Mouse (Mus musculus): ENCODE measurements around the gene Gm45062. TPM values are rescaled to one million over a fixed set of nuclear protein-coding genes. Genes with fewer than 3 reads are reported as not detected.

The Gm45062 gene
- polyA plus RNA-seq, 3 experiments from 2014 or later: 42.7 to 55.6 (median 46.5) TPM

DNA sequence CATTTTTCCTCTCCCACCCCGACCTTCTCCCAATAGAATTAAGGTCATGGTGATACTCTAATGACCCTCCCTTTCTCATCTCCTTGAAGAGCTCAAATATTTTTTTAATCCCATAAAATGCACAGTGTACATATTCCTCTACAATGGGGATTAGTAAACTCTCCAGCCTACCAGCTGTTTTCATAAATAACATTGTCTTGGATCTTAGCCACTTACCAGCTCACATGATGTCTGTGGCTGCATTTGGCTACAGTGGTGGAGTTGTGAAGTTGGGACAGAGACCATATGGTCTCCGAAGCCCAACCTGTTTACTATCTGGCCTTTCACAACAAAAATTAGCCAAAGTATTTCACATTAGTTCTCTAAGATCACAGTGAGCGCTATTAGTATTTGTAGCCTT is 111.4 kb downstream of the Gm45062 start:
- ATAC-seq: no peak

DNA sequence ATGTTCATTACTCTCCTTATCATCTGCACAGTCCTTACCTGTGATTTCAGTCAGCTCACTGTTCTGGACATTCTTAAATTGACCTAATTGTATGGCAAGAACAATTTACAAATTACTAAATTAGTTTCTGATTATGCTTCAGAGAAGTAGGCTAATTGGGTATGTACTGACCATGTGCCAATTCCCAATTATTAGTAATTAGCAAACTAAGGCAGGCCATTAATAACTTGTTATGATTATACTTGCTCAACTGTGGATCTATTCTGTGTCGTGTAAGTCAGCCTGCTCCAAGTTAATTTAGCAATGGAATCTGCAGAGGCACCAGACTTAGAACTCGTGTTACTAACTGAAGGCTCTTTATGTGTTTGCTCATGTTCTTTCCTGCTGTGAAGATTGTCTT is 113.8 kb downstream of the Gm45062 start:
- no peak for ATAC-seq

DNA sequence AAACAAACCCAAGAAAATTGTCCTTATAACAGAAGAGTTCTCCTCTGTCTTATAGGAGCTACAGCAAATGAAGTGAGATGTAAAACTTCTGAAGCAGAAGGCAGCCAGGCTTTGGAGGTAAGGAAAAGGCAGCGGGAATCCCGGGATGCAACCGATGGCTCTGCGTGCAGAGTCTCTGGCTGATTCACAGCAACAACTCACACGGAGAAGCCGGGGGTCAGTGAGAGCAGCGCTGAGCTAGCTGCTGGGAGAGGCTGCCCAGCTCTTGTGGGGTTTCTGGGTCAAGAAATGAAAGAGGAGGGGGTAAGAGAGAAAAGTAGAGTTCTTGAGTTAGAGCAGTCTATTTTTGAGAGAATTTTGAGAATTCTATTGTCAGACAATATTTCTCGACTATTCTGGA is 114.6 kb downstream of the Gm45062 start:
- no peak for ATAC-seq

DNA sequence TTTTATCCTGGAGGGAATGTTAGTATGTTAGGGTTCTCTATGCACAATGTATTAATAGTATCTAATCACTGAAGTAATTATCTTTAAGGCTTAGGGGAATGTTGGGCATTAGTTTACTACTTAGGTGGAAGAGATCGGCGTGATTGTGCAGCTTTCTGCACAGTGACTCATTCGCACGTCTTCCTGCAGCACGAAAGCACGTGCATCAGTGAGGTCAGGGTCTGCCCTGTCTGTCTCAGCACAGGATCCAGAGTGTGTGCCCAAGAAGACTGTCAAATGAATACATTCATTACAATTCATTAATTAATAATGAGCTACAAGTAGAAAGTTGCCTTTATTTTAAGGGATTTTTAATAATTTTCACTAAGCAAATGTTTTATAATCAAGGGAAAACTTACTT is 115.0 kb downstream of the Gm45062 start:
- ATAC-seq: no peak

DNA sequence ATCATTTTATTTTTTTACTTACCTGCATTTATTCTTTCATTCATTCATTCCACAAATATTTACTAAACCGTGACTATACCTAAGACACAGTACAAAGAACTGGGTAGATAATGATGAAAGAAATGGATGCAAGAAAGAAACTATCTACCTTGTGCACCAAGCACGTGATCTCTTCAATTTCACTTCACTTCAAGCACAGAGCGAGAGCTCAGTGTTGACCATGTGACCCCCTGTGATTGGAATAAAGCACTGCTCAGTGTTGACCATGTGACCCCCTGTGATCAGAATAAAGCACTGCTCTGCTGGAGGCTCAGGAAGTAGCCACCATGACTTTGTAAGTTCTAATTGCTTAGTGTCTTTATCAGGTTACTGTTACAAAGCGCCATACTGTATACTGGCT is 115.5 kb downstream of the Gm45062 start:
- ATAC-seq: no peak

DNA sequence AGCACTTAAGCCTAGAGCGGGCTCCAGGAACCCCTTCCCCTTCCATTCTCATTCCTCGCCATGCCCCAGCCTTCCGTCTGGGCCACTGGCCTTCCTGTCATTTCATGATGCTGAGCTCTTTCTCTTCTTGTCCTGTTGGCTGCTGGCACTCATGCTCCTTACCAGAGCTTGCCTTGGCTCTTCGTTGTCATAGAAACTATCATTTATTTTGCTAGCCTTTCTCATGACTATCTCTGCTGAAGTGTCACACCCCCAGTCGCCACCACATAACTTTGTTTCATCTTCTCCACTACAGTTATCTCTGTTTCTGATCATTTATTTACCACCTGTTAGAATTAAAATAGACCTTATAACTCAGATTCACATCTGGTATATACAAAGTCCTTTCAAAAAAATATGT is 117.1 kb downstream of the Gm45062 start:
- ATAC-seq: no peak

DNA sequence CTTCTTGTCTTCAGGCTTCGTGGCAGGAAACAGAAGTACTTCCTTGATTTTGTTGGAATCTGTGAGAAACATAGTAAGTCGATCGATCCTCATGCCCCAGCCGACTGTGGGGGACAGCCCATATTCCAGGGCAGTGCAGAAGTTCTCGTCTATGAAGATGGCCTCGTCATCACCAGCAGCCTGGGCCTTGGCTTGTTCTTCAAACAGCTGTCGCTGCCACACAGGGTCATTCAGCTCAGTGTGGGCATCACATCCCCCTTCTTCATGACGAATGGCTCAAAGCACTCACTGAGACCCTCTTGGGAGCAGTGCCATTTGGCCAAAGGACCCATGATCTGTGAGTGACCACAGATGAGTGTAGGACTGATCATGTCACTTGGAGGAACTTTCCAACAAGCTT is 118.4 kb downstream of the Gm45062 start:
- no peak for ATAC-seq

GRCm38 (mm10) chr6:8389307-8389706 is 130.1 kb downstream of the Gm45062 start:
- ATAC-seq: no peak

DNA sequence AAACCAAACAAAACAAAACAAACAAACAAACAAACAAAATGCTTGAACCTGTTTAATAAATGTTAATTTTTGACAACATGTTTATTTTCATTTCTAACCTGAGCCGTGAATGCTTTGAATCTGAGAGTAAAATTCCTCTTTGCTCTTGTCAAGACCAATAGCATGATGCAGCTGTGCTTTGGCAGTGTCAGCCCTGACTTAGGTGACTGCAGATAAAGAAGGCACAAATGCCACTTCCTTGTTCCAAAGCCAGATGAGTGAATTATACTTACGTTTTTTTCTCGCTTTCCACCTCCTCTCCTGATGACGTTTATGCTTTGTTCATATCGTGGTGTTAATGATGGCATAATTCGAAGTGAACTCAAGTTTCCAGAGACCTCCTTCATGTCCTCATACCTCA is 131.0 kb downstream of the Gm45062 start:
- ATAC-seq: no peak

DNA sequence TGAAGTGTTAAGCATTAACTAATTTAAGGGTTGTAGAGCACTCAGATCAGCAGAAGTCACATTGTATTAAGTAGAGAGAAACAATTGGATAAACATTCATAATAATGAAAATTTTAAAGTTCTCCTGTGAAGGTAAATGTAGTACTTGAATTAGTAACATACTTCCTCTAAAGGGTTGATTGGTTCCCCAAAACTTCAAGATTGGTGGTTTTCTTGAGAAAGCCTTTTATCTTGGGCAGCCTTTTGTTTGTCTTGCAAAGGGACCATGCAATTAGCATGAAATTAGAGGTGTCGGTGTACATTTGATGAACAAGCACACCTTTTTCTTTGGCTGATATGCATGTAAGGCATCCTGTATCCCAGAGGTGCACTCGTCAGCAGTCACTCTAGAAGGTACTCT is 131.7 kb downstream of the Gm45062 start:
- ATAC-seq: no peak

GRCm38 (mm10) chr6:8393029-8393428 is 133.8 kb downstream of the Gm45062 start:
- peak; percentile 14 for ATAC-seq

GRCm38 (mm10) chr6:8394044-8394443 is 134.8 kb downstream of the Gm45062 start:
- ATAC-seq: no peak

GRCm38 (mm10) chr6:8395061-8395460 is 135.8 kb downstream of the Gm45062 start:
- no peak for ATAC-seq

DNA sequence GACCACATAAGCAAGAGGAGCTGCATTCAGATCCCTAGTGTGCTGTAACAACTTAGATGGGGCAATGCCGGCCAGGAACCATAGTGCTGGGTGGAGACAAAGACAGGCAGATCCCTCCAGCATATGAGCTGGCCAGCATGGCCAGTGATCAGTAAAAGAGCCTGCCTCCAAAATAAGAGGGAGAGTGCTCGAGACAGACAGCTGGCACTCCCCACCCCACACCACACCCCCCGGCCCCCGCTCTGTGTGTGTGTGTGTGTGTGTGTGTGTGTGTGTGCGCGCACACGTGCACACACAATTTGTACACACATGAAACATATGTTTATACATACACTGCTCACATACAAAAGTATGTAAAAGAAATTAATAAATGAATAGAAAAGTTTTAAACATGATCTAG is 138.0 kb downstream of the Gm45062 start:
- ATAC-seq: no peak

- no peak for ATAC-seq
Observed at GRCm38 (mm10) chr6:8399710-8400109, 140.5 kb downstream of the Gm45062 start.

- no peak for ATAC-seq
Observed at GRCm38 (mm10) chr6:8403127-8403526, 143.9 kb downstream of the Gm45062 start.

DNA sequence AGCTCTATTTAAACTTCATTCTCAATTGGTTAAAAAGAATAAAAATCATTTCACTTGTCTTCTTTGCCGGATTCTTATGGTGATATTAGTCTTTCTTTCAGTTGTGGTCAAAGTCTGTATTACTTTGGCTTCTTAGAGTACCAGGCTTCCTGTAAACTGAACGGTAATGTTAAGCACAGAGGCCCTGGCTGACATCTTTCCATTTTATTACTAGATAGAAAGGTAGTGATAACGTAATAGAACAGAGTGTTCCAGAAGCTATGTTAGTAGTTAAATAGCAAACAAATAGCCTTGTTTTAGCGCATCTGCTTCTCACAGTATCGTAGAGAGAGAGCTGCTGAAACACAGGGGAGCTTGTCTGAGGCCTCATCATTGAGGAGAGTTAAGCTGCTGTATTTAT is 146.6 kb downstream of the Gm45062 start:
- no peak for ATAC-seq

GRCm38 (mm10) chr6:8408332-8408731 is 149.1 kb downstream of the Gm45062 start:
- peak; percentile 81 for ATAC-seq

- no peak for ATAC-seq
Observed at GRCm38 (mm10) chr6:8409865-8410264, 150.6 kb downstream of the Gm45062 start.

DNA sequence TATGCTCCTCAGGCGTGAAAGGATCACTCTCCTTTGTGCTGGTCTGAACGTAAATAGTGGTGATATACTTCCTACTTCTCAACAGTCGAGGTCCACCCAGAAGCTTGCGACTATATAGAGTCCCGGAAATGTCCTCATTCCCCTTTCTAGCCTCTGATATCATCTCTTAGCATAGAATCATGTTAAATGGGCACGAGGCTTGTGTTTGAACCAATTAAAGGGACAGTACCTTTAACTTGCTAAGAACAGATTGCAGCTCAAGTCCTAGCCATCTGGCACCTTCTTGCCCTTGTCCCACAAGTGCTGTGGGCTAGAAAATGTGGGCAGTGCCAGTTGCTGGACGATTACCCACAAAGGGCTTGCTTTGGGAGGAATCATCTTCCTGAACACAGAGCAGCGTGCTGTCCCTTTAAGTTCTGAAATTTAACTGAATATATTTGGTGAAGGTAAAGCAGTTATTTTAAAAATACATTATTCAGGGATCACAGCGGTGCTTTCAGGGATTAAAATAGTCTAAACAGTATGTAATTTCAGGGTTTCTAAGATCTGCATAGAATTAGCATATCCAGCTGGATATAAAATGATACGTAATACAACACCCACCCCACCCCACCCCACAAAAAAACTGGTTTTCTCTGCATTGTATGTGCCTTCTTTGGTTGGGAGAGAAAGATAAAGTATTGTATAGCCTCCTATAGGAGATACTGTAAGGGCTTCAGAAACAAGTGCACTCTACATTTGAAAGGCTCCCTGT is 153.8 kb downstream of the Gm45062 start:
- no peak for ATAC-seq

- ATAC-seq: no peak
Observed at GRCm38 (mm10) chr6:8414020-8414419, 154.8 kb downstream of the Gm45062 start.

GRCm38 (mm10) chr6:8415823-8416222 is 156.6 kb downstream of the Gm45062 start:
- no peak for ATAC-seq

DNA sequence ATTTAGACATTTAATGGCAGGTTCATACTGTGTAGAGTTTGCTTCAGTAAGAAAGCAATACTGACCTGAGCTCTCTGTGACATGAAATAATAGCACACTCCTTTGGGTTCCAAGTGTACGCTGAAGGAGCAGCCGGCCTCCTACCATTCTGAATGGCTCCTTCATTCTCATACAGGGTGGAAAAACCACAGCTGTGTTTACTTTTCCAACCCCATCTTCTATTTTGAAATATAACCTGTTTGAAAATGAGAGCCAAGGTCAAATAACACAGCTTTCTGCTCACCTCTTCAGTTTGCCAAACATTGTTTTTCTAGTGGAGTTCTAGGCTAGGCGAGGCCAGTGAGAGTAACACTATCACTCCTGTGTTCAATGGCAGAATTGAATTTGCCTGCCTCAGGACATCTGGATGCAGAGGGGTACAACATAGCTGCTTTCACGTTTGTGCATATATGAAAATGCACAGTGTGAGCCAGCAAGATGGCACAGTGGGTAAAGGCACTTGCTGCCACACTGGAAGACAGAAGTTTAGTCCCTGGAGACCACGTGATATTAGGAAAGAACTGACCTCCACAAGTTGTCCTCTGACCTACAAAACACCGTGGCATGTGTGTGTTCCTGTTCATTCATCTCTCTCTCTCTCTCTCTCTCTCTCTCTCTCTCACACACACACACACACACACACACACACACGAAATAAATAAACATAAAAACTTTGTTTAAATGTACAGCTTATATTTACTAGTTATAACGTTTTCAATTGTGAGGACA is 157.7 kb downstream of the Gm45062 start:
- ATAC-seq: no peak

GRCm38 (mm10) chr6:8419485-8420186 is 160.4 kb downstream of the Gm45062 start:
- no peak for ATAC-seq

Data from inflammation-experienced regulatory T-cells, adult 6 months (primary cell).